Mouse (Mus musculus) liver, adult 2 months (tissue): ENCODE measurements around the gene Kif7.

Source experiments
- CTCF ChIP-seq: fragments of 200-500 bp; IDR thresholded peaks from 2 replicates; pipeline ENCODE4 v1.5.1; 2011; ENCODE audit warnings: low read depth, low read length, control low read depth
- POLR2A ChIP-seq: fragments of 200-500 bp; IDR thresholded peaks from 2 replicates; pipeline ENCODE4 v1.6.1; 2011; ENCODE audit warnings: low read length, control low read depth; ENCODE audit not compliant: insufficient read depth; ENCODE audit errors: extremely low read depth

- TF ChIP-seq POLR2A (no peak), CTCF (no peak)
These were observed 23.4 kb upstream of the Kif7 start for GRCm38 (mm10) chr7:79738913-79739312.
